Mouse (Mus musculus) E14TG2a.4 (cell line): ENCODE measurements around the gene Man2a1.

Experiments
- CTCF ChIP-seq: conservative IDR thresholded peaks from 2 replicates; pipeline ENCODE4 v1.5.1; 2014; ENCODE audit warnings: low read length
- NANOG ChIP-seq: IDR thresholded peaks from 2 replicates; pipeline ENCODE4 v1.6.1; 2014; ENCODE audit warnings: borderline replicate concordance, low read length, mixed read lengths
- POU5F1 ChIP-seq: IDR thresholded peaks from 2 replicates; pipeline ENCODE4 v1.6.1; 2014; ENCODE audit warnings: low read length, borderline replicate concordance

DNA sequence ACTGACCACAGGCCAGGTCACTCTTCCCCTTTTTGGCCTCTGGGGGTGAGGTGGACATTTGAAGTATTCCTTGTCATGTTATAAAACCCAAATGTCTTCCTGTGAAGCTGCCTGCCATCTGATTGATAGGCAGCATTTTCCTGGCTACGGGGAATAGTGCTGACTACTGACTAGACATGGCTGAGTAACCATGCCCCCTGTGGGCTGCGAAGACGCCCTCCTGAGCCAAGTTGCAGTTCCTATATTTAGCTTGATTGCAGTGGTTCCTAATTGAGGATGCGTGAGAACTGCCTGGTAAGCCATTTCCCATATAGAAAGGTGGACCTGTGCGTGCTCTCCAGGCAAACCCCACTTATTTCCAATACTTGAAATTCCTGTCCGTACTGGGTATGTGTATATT lies 14.9 kb downstream of the Man2a1 start:
- TF ChIP-seq CTCF (no peak), NANOG (no peak), POU5F1 (no peak)
